Mouse (Mus musculus): ENCODE data around the gene Gpc6. TPM values are rescaled to one million over a fixed set of nuclear protein-coding genes. Genes with fewer than 3 reads are reported as not detected.
A peak's percentile ranks its signal among the peaks of the same experiment; 100 is the strongest.

The Gpc6 gene
- polyA plus RNA-seq, 1 experiment from 2014 or later = 66.2 TPM

DNA sequence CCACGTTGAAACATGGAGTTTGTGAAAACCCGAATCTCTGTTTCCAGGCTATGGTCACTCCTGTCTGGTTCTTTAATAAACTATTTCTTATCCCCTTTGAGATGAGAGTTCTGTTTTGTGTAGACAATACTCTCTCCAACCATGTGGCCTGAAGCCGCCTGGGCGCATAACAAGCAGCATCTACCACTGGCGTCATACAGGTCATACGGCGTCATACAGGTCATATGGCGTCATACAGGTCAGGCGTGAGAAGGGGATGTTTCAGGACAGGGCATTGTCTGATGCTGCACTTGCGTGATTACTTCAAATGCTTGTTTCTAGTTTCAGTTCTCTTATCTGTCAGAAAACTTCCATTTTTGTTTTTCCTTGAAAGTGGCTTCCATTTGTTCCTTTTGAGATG, 1079.3 kb downstream of the Gpc6 start:
- H3K36me3 ChIP-seq = no peaks in the 10 kb centered on the region
- H3K9me3 ChIP-seq (replicated peaks) = no peaks in the 10 kb centered on the region
- H3K4me2 ChIP-seq = no peak overlapping the region
- H3K27me3 ChIP-seq = peaks cover 26% of the 10 kb centered on the region
- H3K27ac ChIP-seq = no peak overlapping the region
- H3K4me1 ChIP-seq = peaks cover 15% of the 10 kb centered on the region
- no peak overlapping the region for H3K4me3 ChIP-seq (replicated peaks)
- 86% methylated on average over 10 of the region's 10 CpGs for WGBS
- ATAC-seq (replicated peaks; ENCODE audit: low FRiP score) = no peak; the same call in 1 of the 2 replicates
- H3K9ac ChIP-seq = no peak overlapping the region

DNA sequence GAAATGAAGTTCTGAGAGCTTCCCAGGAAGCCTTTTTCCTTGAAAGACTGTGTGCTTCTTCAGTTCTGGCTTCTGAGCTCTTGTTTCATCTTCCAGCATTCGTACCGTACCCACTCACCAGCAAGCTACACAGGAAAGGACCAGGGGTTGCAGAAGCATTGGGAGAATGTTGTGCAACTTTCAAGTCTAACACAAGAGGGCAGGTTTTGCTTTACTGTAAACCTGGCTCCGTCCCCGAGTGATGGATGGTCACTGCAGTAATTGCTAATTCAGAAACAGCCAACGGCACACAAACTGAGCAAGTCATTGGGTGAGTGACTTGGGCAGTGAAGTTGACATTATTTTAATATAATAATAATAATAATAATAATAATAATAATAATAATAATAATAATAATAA, 1080.6 kb downstream of the Gpc6 start:
- peak; percentile 67 for ATAC-seq (replicated peaks; ENCODE audit: low FRiP score)
- Histone ChIP-seq H3K4me3 (replicated peaks) (no peak overlapping the region), H3K9ac (no peak overlapping the region), H3K4me1 (peaks cover 15% of the 10 kb centered on the region), H3K4me2 (no peak overlapping the region), H3K27me3 (peaks cover 21% of the 10 kb centered on the region), H3K27ac (no peak overlapping the region), H3K36me3 (no peaks in the 10 kb centered on the region), H3K9me3 (replicated peaks) (no peaks in the 10 kb centered on the region)
- WGBS = 17% methylated on average over 5 of the region's 5 CpGs

DNA sequence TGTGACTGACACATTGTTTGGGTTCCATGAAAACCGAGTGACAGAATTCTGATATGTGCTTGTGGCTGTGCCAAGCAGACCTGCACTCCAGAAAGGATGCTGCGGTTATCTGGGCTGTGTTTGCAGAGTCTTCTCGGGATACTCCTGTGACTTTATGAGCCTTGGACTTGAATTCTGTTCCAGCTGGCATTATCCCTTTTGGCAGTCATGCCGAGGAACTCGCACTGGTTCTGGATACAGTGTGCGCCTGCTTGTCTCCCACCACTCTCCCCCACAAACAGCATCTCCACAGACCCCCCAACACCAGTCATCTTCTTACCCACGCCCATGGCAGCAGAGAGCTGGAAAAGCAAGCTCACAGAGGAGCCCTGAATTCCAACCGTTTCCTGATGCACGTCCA, 1084.4 kb downstream of the Gpc6 start:
- ATAC-seq (replicated peaks; ENCODE audit: low FRiP score) = no peak
- peaks cover 4% of the 10 kb centered on the region; the same call in 1 of the 2 replicates for H3K27me3 ChIP-seq
- H3K4me3 ChIP-seq (replicated peaks) = no peak overlapping the region
- no peaks in the 10 kb centered on the region for H3K4me1 ChIP-seq
- 72% methylated on average over 9 of the region's 9 CpGs for WGBS
- no peaks in the 10 kb centered on the region for H3K36me3 ChIP-seq
- H3K27ac ChIP-seq = no peak overlapping the region
- no peaks in the 10 kb centered on the region for H3K9me3 ChIP-seq (replicated peaks)
- no peak overlapping the region for H3K4me2 ChIP-seq
- no peak overlapping the region for H3K9ac ChIP-seq

- Histone ChIP-seq H3K27me3 (no peaks in the 10 kb centered on the region), H3K4me2 (no peak overlapping the region), H3K9ac (no peak overlapping the region), H3K27ac (no peak overlapping the region), H3K4me1 (no peaks in the 10 kb centered on the region), H3K36me3 (no peaks in the 10 kb centered on the region), H3K9me3 (replicated peaks) (no peaks in the 10 kb centered on the region), H3K4me3 (replicated peaks) (no peak overlapping the region)
- 83% methylated on average over 8 of the region's 8 CpGs for WGBS
- no peak for ATAC-seq (replicated peaks; ENCODE audit: low FRiP score)
Measured at GRCm38 (mm10) chr14:118013237-118013636, 1088.1 kb downstream of the Gpc6 start.

DNA sequence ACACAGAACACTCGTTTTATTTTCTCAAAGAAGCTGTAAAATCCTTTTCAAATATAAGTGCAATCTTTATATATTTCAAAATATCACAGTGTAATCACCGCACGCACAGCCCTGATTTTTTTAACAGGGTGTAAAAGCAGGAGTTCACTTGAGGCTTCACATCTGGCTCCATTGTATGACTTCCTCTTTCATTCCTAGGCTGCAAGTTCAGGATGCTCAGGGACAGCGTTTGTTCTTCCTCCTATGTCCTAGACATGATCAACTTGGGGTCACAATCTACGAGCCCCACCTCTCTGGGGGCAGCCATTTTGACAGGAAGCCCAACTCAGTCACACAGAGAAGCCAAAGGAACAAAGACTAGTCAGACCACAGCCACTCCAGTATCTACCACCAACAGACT, 1094.2 kb downstream of the Gpc6 start:
- no peak overlapping the region for H3K4me2 ChIP-seq
- 68% methylated on average over 5 of the region's 5 CpGs for WGBS
- H3K4me1 ChIP-seq = peaks cover 8% of the 10 kb centered on the region
- H3K27ac ChIP-seq = no peak overlapping the region
- no peaks in the 10 kb centered on the region for H3K9me3 ChIP-seq (replicated peaks)
- no peak overlapping the region for H3K9ac ChIP-seq
- H3K27me3 ChIP-seq = no peaks in the 10 kb centered on the region; the same call in 1 of the 2 replicates
- ATAC-seq (replicated peaks; ENCODE audit: low FRiP score) = no peak
- no peak overlapping the region for H3K4me3 ChIP-seq (replicated peaks)
- no peaks in the 10 kb centered on the region for H3K36me3 ChIP-seq

DNA sequence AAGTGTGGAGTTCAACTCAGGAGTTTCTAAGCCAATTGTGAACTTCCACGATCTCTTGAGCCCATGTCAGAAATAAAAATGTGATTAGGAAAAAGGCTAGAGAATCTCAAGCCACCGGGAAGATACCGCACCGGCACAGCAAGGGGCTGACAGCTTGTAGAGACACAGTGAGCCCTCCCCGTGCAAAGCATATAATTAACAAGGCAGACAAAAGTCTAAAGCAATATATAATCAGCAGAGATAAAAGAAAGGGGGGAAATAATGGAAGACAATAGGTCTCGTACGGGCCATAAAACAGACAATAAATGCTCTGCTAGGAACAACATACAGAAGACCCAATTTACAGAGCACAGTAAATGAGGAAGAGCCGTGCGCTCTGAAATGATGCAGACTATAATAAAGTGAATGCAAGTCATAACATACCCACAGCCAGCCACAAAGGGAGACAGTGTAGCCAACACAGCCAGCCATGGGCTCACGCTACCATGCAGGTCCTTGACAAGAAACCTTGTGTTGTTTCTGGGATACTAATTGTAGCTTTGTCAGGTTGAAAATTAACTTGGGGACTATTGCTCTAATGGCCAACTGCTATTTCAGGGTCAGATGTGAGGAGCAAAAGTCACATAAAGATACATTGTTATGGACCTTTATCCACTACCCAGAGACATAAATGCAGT, 1096.9 kb downstream of the Gpc6 start:
- Histone ChIP-seq H3K27me3 (no peaks in the 10 kb centered on the region; the same call in 1 of the 2 replicates), H3K4me3 (replicated peaks) (no peak overlapping the region), H3K36me3 (no peaks in the 10 kb centered on the region), H3K4me1 (peaks cover 8% of the 10 kb centered on the region), H3K27ac (no peak overlapping the region), H3K9ac (no peak overlapping the region), H3K4me2 (no peak overlapping the region), H3K9me3 (replicated peaks) (no peaks in the 10 kb centered on the region)
- no peak for ATAC-seq (replicated peaks; ENCODE audit: low FRiP score)
- whole genome bisulfite sequencing = 35% methylated on average over 10 of the region's 10 CpGs

Small RNA genes within 50 kb of the gene (microRNA-seq; reads per million reads assigned to microRNA genes)
- gene Mir6239 = not detected
